Mouse (Mus musculus) myocyte (in vitro differentiated cells): ENCODE data around the gene 4933412E24Rik.

Source experiments
- CEBPB ChIP-seq: IDR thresholded peaks from 2 replicates; pipeline ENCODE4 v1.6.1; 2011; ENCODE audit warnings: mild to moderate bottlenecking, moderate library complexity; ENCODE audit not compliant: poor library complexity, insufficient read depth, severe bottlenecking
- E2F4 ChIP-seq: IDR thresholded peaks from one replicate; pipeline ENCODE4 v1.6.1; 2011; ENCODE audit warnings: mild to moderate bottlenecking, control low read depth, moderate library complexity; ENCODE audit not compliant: insufficient read depth
- MAX ChIP-seq: IDR thresholded peaks from one replicate; pipeline ENCODE4 v1.6.1; 2011; ENCODE audit warnings: low read depth, mild to moderate bottlenecking, control low read depth
- MYOG ChIP-seq, 3 experiments: IDR thresholded peaks; one replicate each; pipeline ENCODE4 v1.6.1; 2011; ENCODE audit warnings: control low read depth in 2 of 3, low read depth in 2 of 3, mild to moderate bottlenecking in 2 of 3; ENCODE audit not compliant: insufficient read length in 2 of 3, control insufficient read depth in 1 of 3, insufficient read depth in 1 of 3
- POLR2A ChIP-seq: IDR thresholded peaks from one replicate; pipeline ENCODE4 v1.6.1; 2011; ENCODE audit warnings: low read depth, mild to moderate bottlenecking, control low read depth, moderate library complexity; ENCODE audit not compliant: insufficient read length
- POLR2AphosphoS2 ChIP-seq: IDR thresholded peaks from one replicate; pipeline ENCODE4 v1.6.1; 2011; ENCODE audit warnings: low read depth, control low read depth; ENCODE audit not compliant: insufficient read length
- REST ChIP-seq: IDR thresholded peaks from one replicate; pipeline ENCODE4 v1.6.1; 2011; ENCODE audit warnings: mild to moderate bottlenecking, control low read depth, moderate library complexity; ENCODE audit not compliant: insufficient read depth, insufficient read length
- SRF ChIP-seq: IDR thresholded peaks from one replicate; pipeline ENCODE4 v1.6.1; 2011; ENCODE audit warnings: low read depth; ENCODE audit not compliant: control insufficient read depth, insufficient read length
- TCF12 ChIP-seq: IDR thresholded peaks from one replicate; pipeline ENCODE4 v1.6.1; 2011; ENCODE audit warnings: mild to moderate bottlenecking, control low read depth; ENCODE audit not compliant: poor library complexity, insufficient read depth, severe bottlenecking
- TCF3 ChIP-seq: IDR thresholded peaks from one replicate; pipeline ENCODE4 v1.6.1; 2011; ENCODE audit warnings: low read depth, control low read depth; ENCODE audit not compliant: insufficient read length
- USF1 ChIP-seq: IDR thresholded peaks from one replicate; pipeline ENCODE4 v1.6.1; 2011; ENCODE audit warnings: low read depth, mild to moderate bottlenecking, control low read depth, moderate library complexity

DNA sequence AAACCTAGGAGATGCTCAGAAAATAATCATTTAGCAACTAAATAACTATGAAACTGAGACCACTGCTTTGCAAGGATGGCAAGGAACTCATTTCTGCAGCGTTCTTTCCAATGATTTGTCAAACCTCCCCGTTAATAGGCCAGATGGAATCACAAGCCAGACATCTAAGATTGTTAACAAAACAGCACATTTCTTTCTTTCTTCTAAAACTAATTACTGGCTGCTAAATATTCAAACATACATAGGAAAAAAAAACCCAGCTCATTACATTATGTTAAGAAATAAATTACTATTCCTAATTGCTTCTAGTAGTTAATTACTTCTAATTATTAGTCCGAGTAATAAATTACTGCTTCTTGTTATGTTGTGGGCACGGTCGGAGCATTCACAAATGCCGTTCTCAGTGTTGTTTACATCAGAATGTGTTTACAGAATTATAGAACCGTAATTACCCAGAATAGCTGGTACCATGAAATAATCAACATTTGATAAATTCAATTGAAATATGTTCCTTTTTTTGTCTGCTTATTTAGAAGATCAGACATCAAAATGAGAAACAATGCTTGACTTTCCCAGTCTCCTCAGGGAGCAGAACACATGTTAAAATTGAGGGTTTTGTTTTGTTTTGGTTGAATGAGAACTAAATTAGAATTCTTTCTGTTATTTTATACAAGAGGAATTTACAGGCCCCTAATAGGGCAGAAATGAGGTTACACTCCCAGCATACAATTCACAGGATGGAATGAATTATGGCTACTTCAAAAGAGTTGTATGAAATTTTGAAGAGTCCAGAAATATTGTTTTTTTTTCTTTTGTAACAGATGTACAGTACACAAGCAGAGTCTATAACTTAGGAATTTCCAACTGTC lies 42.5 kb downstream of the 4933412E24Rik start:
- TF ChIP-seq MYOG (IDR thresholded peaks at IDR 0.05; ENCODE audit: control insufficient read depth in 1 of 3, insufficient read depth in 1 of 3, insufficient read length in 2 of 3, low read depth in 2 of 3) (no peak), CEBPB (no peak), POLR2A (no peak), E2F4 (no peak), TCF12 (no peak), MAX (no peak), TCF3 (no peak), POLR2AphosphoS2 (no peak), SRF (no peak), USF1 (no peak), REST (no peak)
